In the genomic region with DNA sequence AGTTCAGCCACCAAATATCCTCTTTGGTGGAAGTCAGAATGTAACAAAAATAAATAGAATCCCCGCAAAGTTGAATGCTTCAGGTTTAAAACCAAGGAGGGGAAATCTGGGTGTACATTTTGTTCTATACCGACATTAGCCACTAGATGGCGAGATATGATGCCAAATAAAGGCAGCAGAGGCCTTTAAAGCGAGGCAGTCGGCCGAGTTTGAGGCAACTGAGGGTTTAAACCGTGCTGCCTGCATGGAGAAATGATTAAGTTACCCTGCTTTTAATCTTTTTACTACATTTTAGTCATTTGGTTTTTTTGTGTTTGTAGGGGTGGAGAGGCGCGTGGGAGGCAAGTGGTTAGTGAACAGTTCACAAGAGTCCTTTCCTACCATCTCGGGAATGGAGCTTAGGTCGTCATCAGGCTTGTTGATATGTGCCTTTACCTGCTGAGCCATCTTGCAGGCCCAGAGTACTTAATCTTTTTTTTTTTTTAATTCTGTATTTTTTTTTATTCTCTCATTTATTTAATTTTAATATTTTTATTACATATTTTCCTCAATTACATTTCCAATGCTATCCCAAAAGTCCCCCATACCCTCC, we compare ENCODE assay signal across 9 mouse cellular contexts.
DNase-seq lines count a peak whose midpoint lies in the region; ATAC-seq lines count a peak whose summit lies in the region.
"Had no signal": no experiment of that assay in that cellular context is flagged by ENCODE, and none has a peak within 500 bp of the region (broad histone marks: within the 10 kb centered on the region; RNA-seq: fewer than 3 reads in every experiment).

No protein-coding gene starts in this region.

- 18% methylated on average over 11 of the region's 11 CpGs for WGBS in kidney, embryonic 15.5 days
- WGBS in limb, embryonic 13.5 days: 17% methylated on average over 11 of the region's 11 CpGs
- WGBS in neural tube, embryonic 11.5 days: 19% methylated on average over 11 of the region's 11 CpGs

- H3K4me2 ChIP-seq in kidney, embryonic 15.5 days: peak overlapping the region; percentile 28; the same call in 1 of the 2 replicates
- no peak overlapping the region for H3K4me2 ChIP-seq in limb, embryonic 13.5 days (replicated peaks)
- H3K4me2 ChIP-seq in neural tube, embryonic 11.5 days (ENCODE audit: low read depth): no peak overlapping the region
- H3K4me2 ChIP-seq: limb, embryonic 15.5 days had no signal

- no peaks in the 10 kb centered on the region for H3K27me3 ChIP-seq in kidney, embryonic 15.5 days
- no peaks in the 10 kb centered on the region for H3K27me3 ChIP-seq in limb, embryonic 13.5 days
- H3K27me3 ChIP-seq in neural tube, embryonic 11.5 days (ENCODE audit: control insufficient read depth, insufficient read depth, low read length): no peaks in the 10 kb centered on the region
- H3K27me3 ChIP-seq: limb, embryonic 15.5 days had no signal

- H3K9ac ChIP-seq in kidney, embryonic 15.5 days: no peak overlapping the region
- H3K9ac ChIP-seq in limb, embryonic 13.5 days: no peak overlapping the region
- H3K9ac ChIP-seq in neural tube, embryonic 11.5 days (ENCODE audit: low read length): no peak overlapping the region
- H3K9ac ChIP-seq: limb, embryonic 15.5 days had no signal

- no peaks in the 10 kb centered on the region for H3K9me3 ChIP-seq in kidney, embryonic 15.5 days (replicated peaks)
- H3K9me3 ChIP-seq in limb, embryonic 13.5 days: no peaks in the 10 kb centered on the region
- no peaks in the 10 kb centered on the region for H3K9me3 ChIP-seq in neural tube, embryonic 11.5 days (ENCODE audit: control insufficient read depth, low read length)
- H3K9me3 ChIP-seq: limb, embryonic 15.5 days had no signal

- no peaks in the 10 kb centered on the region for H3K36me3 ChIP-seq in kidney, embryonic 15.5 days
- H3K36me3 ChIP-seq in limb, embryonic 13.5 days: no peaks in the 10 kb centered on the region
- no peaks in the 10 kb centered on the region for H3K36me3 ChIP-seq in neural tube, embryonic 11.5 days (ENCODE audit: control insufficient read depth, insufficient read depth, low read length)
- H3K36me3 ChIP-seq: limb, embryonic 15.5 days had no signal

- peak; percentile 30 to 42 for DNase-seq in B cell, adult 2 months
- DNase-seq in WW6 (ENCODE audit: low read depth, low spot score): peak; percentile 24
- DNase-seq in cerebellum, postnatal 36 days: peak; percentile 31 to 61
- DNase-seq in gonadal fat pad, adult 2 months (ENCODE audit: low read depth): peak; percentile 13
- DNase-seq in neural tube, embryonic 11.5 days (ENCODE audit: low spot score): peak; percentile 61
- peak; percentile 37 for DNase-seq in thymus, postnatal 14 days

- no peak; the same call in 1 of the 2 replicates for ATAC-seq in kidney, embryonic 15.5 days (replicated peaks; ENCODE audit: low FRiP score)
- ATAC-seq in limb, embryonic 13.5 days (ENCODE audit: low FRiP score, low read depth): peak; percentile 54; the same call in 1 of the 2 replicates
- ATAC-seq in neural tube, embryonic 11.5 days (ENCODE audit: insufficient read depth, low FRiP score, low TSS enrichment): peak; percentile 60; the same call in 1 of the 2 replicates

- no peak overlapping the region for H3K4me3 ChIP-seq in kidney, embryonic 15.5 days (replicated peaks)
- H3K4me3 ChIP-seq in limb, embryonic 13.5 days: no peak overlapping the region
- no peak overlapping the region for H3K4me3 ChIP-seq in neural tube, embryonic 11.5 days (ENCODE audit: low read depth, low read length)
- H3K4me3 ChIP-seq: limb, embryonic 15.5 days had no signal

- no peaks in the 10 kb centered on the region for H3K4me1 ChIP-seq in kidney, embryonic 15.5 days
- H3K4me1 ChIP-seq in limb, embryonic 13.5 days: no peaks in the 10 kb centered on the region
- no peaks in the 10 kb centered on the region for H3K4me1 ChIP-seq in neural tube, embryonic 11.5 days (ENCODE audit: control insufficient read depth, insufficient read depth, low read length)
- H3K4me1 ChIP-seq: limb, embryonic 15.5 days had no signal

- H3K27ac ChIP-seq in kidney, embryonic 15.5 days: no peak overlapping the region
- no peak overlapping the region for H3K27ac ChIP-seq in limb, embryonic 13.5 days
- H3K27ac ChIP-seq in neural tube, embryonic 11.5 days (ENCODE audit: low read depth, low read length): no peak overlapping the region
- H3K27ac ChIP-seq: limb, embryonic 15.5 days had no signal
